Mouse (Mus musculus): ENCODE data around the gene Traip.
A peak's percentile ranks its signal among the peaks of the same experiment; 100 is the strongest.

Gene Traip

GRCm38 (mm10) chr9:107934146-107934545 lies 15.8 kb upstream of the Traip start:
- DNase-seq (ENCODE audit: low spot score), result no peak

- DNase-seq (ENCODE audit: low spot score), result no peak
Measured at GRCm38 (mm10) chr9:107935374-107935773, 14.6 kb upstream of the Traip start, which contains the start of gene Camkv. Gene Camkv, plus strand, starts transcription at chr9:107935674.

GRCm38 (mm10) chr9:107935790-107936214 lies 14.1 kb upstream of the Traip start:
- no peak for DNase-seq (ENCODE audit: low spot score)

GRCm38 (mm10) chr9:107936215-107936822 lies 13.6 kb upstream of the Traip start:
- no peak for DNase-seq (ENCODE audit: low spot score)

- DNase-seq (ENCODE audit: low spot score), result no peak
Measured at GRCm38 (mm10) chr9:107936831-107937230, 13.1 kb upstream of the Traip start.

GRCm38 (mm10) chr9:107947241-107948194 lies 2.4 kb upstream of the Traip start:
- no peak for DNase-seq (ENCODE audit: low spot score)

- no peak for DNase-seq (ENCODE audit: low spot score)
Measured at GRCm38 (mm10) chr9:107949184-107949921, 583 bp upstream of the Traip start.

GRCm38 (mm10) chr9:107950460-107951355 lies 772 bp downstream of the Traip start:
- DNase-seq (ENCODE audit: low spot score), result peak; percentile 90

- no peak for DNase-seq (ENCODE audit: low spot score)
Measured at GRCm38 (mm10) chr9:107955613-107956289, 5.8 kb downstream of the Traip start.

- DNase-seq (ENCODE audit: low spot score), result no peak
Measured at GRCm38 (mm10) chr9:107957141-107957540, 7.2 kb downstream of the Traip start.

GRCm38 (mm10) chr9:107959896-107960295 lies 10.0 kb downstream of the Traip start:
- no peak for DNase-seq (ENCODE audit: low spot score)

GRCm38 (mm10) chr9:107960928-107961327 lies 11.0 kb downstream of the Traip start:
- no peak for DNase-seq (ENCODE audit: low spot score)

GRCm38 (mm10) chr9:107961351-107961762 lies 11.4 kb downstream of the Traip start:
- DNase-seq (ENCODE audit: low spot score), result no peak

GRCm38 (mm10) chr9:107961881-107962280 lies 11.9 kb downstream of the Traip start:
- no peak for DNase-seq (ENCODE audit: low spot score)

GRCm38 (mm10) chr9:107962916-107963315 lies 13.0 kb downstream of the Traip start:
- no peak for DNase-seq (ENCODE audit: low spot score)

- DNase-seq (ENCODE audit: low spot score), result peak; percentile 89
Measured at GRCm38 (mm10) chr9:107963700-107964099, 13.8 kb downstream of the Traip start.

- DNase-seq (ENCODE audit: low spot score), result no peak
Measured at GRCm38 (mm10) chr9:107964681-107965080, 14.7 kb downstream of the Traip start.

- no peak for DNase-seq (ENCODE audit: low spot score)
Measured at GRCm38 (mm10) chr9:107966676-107967075, 16.7 kb downstream of the Traip start.

- DNase-seq (ENCODE audit: low spot score), result no peak
Measured at GRCm38 (mm10) chr9:107967437-107967836, 17.5 kb downstream of the Traip start.

GRCm38 (mm10) chr9:107968531-107968930 lies 18.6 kb downstream of the Traip start:
- no peak for DNase-seq (ENCODE audit: low spot score)

GRCm38 (mm10) chr9:107970311-107970710 lies 20.4 kb downstream of the Traip start:
- DNase-seq (ENCODE audit: low spot score), result no peak
